Mouse (Mus musculus) small intestine, adult 2 months (tissue): ENCODE measurements around the gene P2rx7. TPM values are rescaled to one million over a fixed set of nuclear protein-coding genes. Genes with fewer than 3 reads are reported as not detected.

Source experiments
- H3K27ac ChIP-seq: fragments of 200-500 bp; 2 replicates; pipeline ENCODE4 v1.5.1; 2012; ENCODE audit warnings: low read depth, low read length, control low read depth, inconsistent platforms; ENCODE audit not compliant: insufficient read depth
- H3K27me3 ChIP-seq: fragments of 200-500 bp; 2 replicates; pipeline ENCODE4 v1.6.1; 2012; ENCODE audit warnings: mild to moderate bottlenecking, moderate library complexity, low read length, inconsistent platforms; ENCODE audit not compliant: control insufficient read depth, insufficient read depth
- H3K36me3 ChIP-seq: fragments of 200-500 bp; 2 replicates; pipeline ENCODE4 v1.6.1; 2012; ENCODE audit warnings: mild to moderate bottlenecking, low read length, control low read depth, inconsistent platforms; ENCODE audit not compliant: control insufficient read depth, insufficient read depth
- H3K4me1 ChIP-seq: fragments of 200-500 bp; 2 replicates; pipeline ENCODE4 v1.6.1; 2012; ENCODE audit warnings: low read length, inconsistent platforms, mixed read lengths; ENCODE audit not compliant: control insufficient read depth, insufficient read depth, insufficient read length
- H3K4me3 ChIP-seq: fragments of 200-500 bp; 2 replicates; pipeline ENCODE4 v1.5.1; 2012; ENCODE audit warnings: low read depth, mild to moderate bottlenecking, control low read depth, inconsistent platforms, low read length, moderate library complexity
- CTCF ChIP-seq: fragments of 200-500 bp; IDR thresholded peaks from 2 replicates; pipeline ENCODE4 v1.5.1; 2012; ENCODE audit warnings: low read depth, mild to moderate bottlenecking, control low read depth, inconsistent platforms, low read length, moderate library complexity, mixed read lengths; ENCODE audit not compliant: insufficient replicate concordance, insufficient read length; ENCODE audit errors: extremely low read depth
- POLR2A ChIP-seq: fragments of 200-500 bp; IDR thresholded peaks from 2 replicates; pipeline ENCODE4 v1.6.1; 2012; ENCODE audit warnings: low read depth, mild to moderate bottlenecking, control low read depth, inconsistent platforms, low read length, moderate library complexity
- whole genome bisulfite sequencing: fragments of 180-500 bp; shearing (Covaris S2); methylation state at CpG from one replicate; pipeline ENCODE4 v1.1.7; 2018; 5-methylcytosine and 5-hydroxymethylcytosine counted together
- polyA plus RNA-seq: library from polyadenylated mRNA; depleted of rRNA; stranded (reverse); fragments of >200 nt; gene quantifications from 2 replicates; pipeline ENCODE4 v1.2.3, GENCODE M21; 2012

P2rx7 gene
- polyA plus RNA-seq, 1 experiment, result 24.3 TPM

GRCm38 (mm10) chr5:122619686-122620296 is 23.9 kb upstream of the P2rx7 start:
- peaks cover 2% of the 10 kb centered on the region; the same call in 1 of the 2 replicates for H3K4me1 ChIP-seq
- WGBS, result 78% methylated on average over 9 of the region's 9 CpGs

GRCm38 (mm10) chr5:122621376-122621886 is 22.3 kb upstream of the P2rx7 start:
- WGBS, result 54% methylated on average over 7 of the region's 7 CpGs
- TF ChIP-seq POLR2A (no peak), CTCF (no peak)
- peak overlapping the region; percentile 57 for H3K27ac ChIP-seq

More at GRCm38 (mm10) chr5:122619686-122620296, 23.9 kb upstream of the P2rx7 start:
- peak overlapping the region; percentile 1; the same call in 1 of the 2 replicates for H3K27ac ChIP-seq
- H3K4me3 ChIP-seq, result no peak overlapping the region
- H3K27me3 ChIP-seq, result no peaks in the 10 kb centered on the region
- H3K36me3 ChIP-seq, result no peaks in the 10 kb centered on the region
- TF ChIP-seq POLR2A (no peak), CTCF (no peak)

GRCm38 (mm10) chr5:122622526-122622925 is 21.2 kb upstream of the P2rx7 start:
- Histone ChIP-seq H3K4me3 (no peak overlapping the region), H3K36me3 (no peaks in the 10 kb centered on the region), H3K4me1 (peaks cover 2% of the 10 kb centered on the region; the same call in 1 of the 2 replicates), H3K27ac (no peak overlapping the region), H3K27me3 (no peaks in the 10 kb centered on the region)
- TF ChIP-seq CTCF, result no peak
- no peak for TF ChIP-seq POLR2A
- WGBS, result 80% methylated on average over 5 of the region's 5 CpGs

More at GRCm38 (mm10) chr5:122621376-122621886, 22.3 kb upstream of the P2rx7 start:
- Histone ChIP-seq H3K27me3 (no peaks in the 10 kb centered on the region), H3K4me1 (peaks cover 2% of the 10 kb centered on the region; the same call in 1 of the 2 replicates), H3K4me3 (no peak overlapping the region), H3K36me3 (no peaks in the 10 kb centered on the region)

DNA sequence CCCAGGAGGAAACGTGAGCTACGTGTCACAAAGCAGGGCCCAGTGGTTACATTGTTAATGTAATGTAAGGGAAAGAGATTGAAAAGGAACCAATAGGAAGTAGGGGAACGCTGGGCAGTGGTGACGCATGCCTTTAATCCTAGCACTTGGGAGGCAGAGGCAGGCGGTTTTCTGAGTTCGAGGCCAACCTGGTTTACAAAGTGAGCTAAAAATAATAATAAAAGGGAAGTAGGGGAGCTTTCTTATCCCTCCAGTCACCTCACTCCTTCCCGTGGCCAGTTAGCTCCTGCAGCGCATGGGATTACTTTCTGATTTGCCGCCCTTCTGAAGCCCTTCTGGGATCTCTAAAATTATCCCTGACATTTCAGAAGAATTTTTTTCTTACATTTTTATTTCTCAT is 19.9 kb upstream of the P2rx7 start:
- WGBS, result 78% methylated on average over 9 of the region's 9 CpGs
- Histone ChIP-seq H3K4me3 (no peak overlapping the region), H3K27ac (no peak overlapping the region), H3K27me3 (no peaks in the 10 kb centered on the region), H3K36me3 (no peaks in the 10 kb centered on the region), H3K4me1 (peaks cover 2% of the 10 kb centered on the region; the same call in 1 of the 2 replicates)
- TF ChIP-seq CTCF, result no peak
- no peak for TF ChIP-seq POLR2A

GRCm38 (mm10) chr5:122624952-122625479 is 18.7 kb upstream of the P2rx7 start:
- H3K36me3 ChIP-seq, result no peaks in the 10 kb centered on the region
- no peaks in the 10 kb centered on the region; the same call in 1 of the 2 replicates for H3K4me1 ChIP-seq
- WGBS, result 83% methylated on average over 11 of the region's 11 CpGs
- TF ChIP-seq POLR2A (no peak), CTCF (no peak)
- no peak overlapping the region for H3K27ac ChIP-seq
- H3K4me3 ChIP-seq, result no peak overlapping the region
- no peaks in the 10 kb centered on the region for H3K27me3 ChIP-seq

DNA sequence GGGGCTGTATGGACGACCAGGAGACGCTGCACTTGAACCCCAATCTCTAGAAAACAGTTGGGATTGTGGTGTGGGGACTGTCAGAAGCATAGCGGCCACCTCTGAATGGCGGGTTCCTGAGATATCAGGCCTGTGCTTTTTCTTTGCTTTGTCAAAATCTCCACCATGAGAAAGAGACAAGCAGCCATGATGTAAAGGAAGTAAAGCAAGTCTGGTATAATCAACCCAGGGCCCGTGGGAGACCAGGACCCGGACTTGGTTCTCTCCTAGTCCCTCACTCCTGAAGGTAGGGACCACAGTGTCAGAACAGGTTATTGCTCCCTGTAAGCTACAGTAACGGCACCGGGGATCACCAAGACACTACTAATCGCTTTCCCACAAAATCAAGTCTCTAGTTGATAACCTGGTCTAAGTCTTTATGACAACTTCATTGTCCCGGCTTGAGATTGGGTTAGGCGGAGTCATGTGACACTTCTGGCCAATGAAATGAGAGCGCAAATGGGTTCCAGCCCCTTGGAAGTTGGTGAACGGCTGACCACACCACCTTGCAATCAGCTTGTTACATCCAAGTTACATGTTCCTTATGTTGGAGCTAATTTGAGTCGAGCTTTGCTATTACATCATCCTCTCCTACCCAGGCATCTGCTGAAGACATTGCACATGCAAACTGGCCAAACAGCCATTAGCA is 18.0 kb upstream of the P2rx7 start:
- H3K4me1 ChIP-seq, result no peaks in the 10 kb centered on the region; the same call in 1 of the 2 replicates
- H3K27me3 ChIP-seq, result no peaks in the 10 kb centered on the region
- TF ChIP-seq CTCF (no peak), POLR2A (no peak)
- WGBS, result 85% methylated on average over 14 of the region's 14 CpGs
- no peak overlapping the region for H3K4me3 ChIP-seq
- no peaks in the 10 kb centered on the region for H3K36me3 ChIP-seq
- H3K27ac ChIP-seq, result no peak overlapping the region

GRCm38 (mm10) chr5:122627243-122627642 is 16.5 kb upstream of the P2rx7 start:
- Histone ChIP-seq H3K27ac (no peak overlapping the region), H3K4me1 (no peaks in the 10 kb centered on the region), H3K27me3 (no peaks in the 10 kb centered on the region), H3K36me3 (no peaks in the 10 kb centered on the region), H3K4me3 (no peak overlapping the region)
- WGBS, result 34% methylated on average over 2 of the region's 2 CpGs
- TF ChIP-seq POLR2A (no peak), CTCF (peak; percentile 87; the same call in 1 of the 2 replicates)
